Mouse (Mus musculus) limb, embryonic 14.5 days (tissue): ENCODE results near the gene Tlr9. TPM values are rescaled to one million over a fixed set of nuclear protein-coding genes. Genes with fewer than 3 reads are reported as not detected.

Experiments used
- ATAC-seq: fragments of 200-750 bp; cut with Nextera tagmentation; 2 replicates; pipeline ENCODE4 v1.8.0; 2017; ENCODE audit warnings: low read depth, moderate number of reproducible peaks, moderate TSS enrichment; ENCODE audit not compliant: low FRiP score
- DNase-seq: peaks from one replicate; pipeline ENCODE4 v3.0.0-alpha.2; 2015; ENCODE audit warnings: low spot score
- H3K27ac ChIP-seq: fragments of 300-500 bp; sonication (generic); replicated peaks from 2 replicates; pipeline ENCODE4 v1.5.1; 2014; ENCODE audit warnings: low read depth, mild to moderate bottlenecking, low read length, moderate library complexity, mixed read lengths
- H3K27me3 ChIP-seq: fragments of 300-500 bp; sonication (generic); 2 replicates; pipeline ENCODE4 v1.6.1; 2014; ENCODE audit warnings: low read length, mixed read lengths; ENCODE audit not compliant: control insufficient read depth, insufficient read depth
- H3K36me3 ChIP-seq: fragments of 300-500 bp; sonication (generic); 2 replicates; pipeline ENCODE4 v1.6.1; 2014; ENCODE audit warnings: mild to moderate bottlenecking, low read length, moderate library complexity, mixed read lengths; ENCODE audit not compliant: control insufficient read depth, insufficient read depth
- H3K4me1 ChIP-seq: fragments of 300-500 bp; sonication (generic); 2 replicates; pipeline ENCODE4 v1.6.1; 2014; ENCODE audit warnings: antibody characterized with exemption, low read length, mixed read lengths; ENCODE audit not compliant: control insufficient read depth, insufficient read depth
- H3K4me2 ChIP-seq: fragments of 300-500 bp; sonication (generic); replicated peaks from 2 replicates; pipeline ENCODE4 v1.6.1; 2014; ENCODE audit warnings: low read depth, mild to moderate bottlenecking, low read length, moderate library complexity; ENCODE audit not compliant: severe bottlenecking
- H3K4me3 ChIP-seq: fragments of 300-500 bp; sonication (generic); replicated peaks from 2 replicates; pipeline ENCODE4 v1.5.1; 2014; ENCODE audit warnings: low read length
- H3K9ac ChIP-seq: fragments of 300-500 bp; sonication (generic); 2 replicates; pipeline ENCODE4 v1.6.1; 2014; ENCODE audit warnings: mild to moderate bottlenecking, low read depth, low read length, moderate library complexity; ENCODE audit not compliant: severe bottlenecking
- H3K9me3 ChIP-seq: fragments of 300-500 bp; sonication (generic); 2 replicates; pipeline ENCODE4 v1.6.1; 2016; ENCODE audit warnings: low read length; ENCODE audit not compliant: control insufficient read depth
- POLR2A ChIP-seq: fragments of 200-500 bp; IDR thresholded peaks from 2 replicates; pipeline ENCODE4 v1.8.0; 2012; ENCODE audit warnings: inconsistent platforms, mild to moderate bottlenecking, moderate library complexity, borderline replicate concordance; ENCODE audit not compliant: insufficient read depth, insufficient read length; ENCODE audit errors: extremely low read depth
- WGBS: fragments of 180-500 bp; shearing (Covaris S2); extraction: QIAGEN DNeasy Blood & Tissue Kit; methylation state at CpG from one replicate; pipeline ENCODE4 v1.1.7; 2014; 5-methylcytosine and 5-hydroxymethylcytosine counted together
- polyA plus RNA-seq, 2 experiments: library from polyadenylated mRNA; depleted of rRNA in 1 of 2; stranded (reverse) in 1 of 2; unstranded in 1 of 2; fragments of >200 nt; fragmentation: Nextera tagmentation in 1 of 2; extraction: Ambion mirVana in 1 of 2; gene quantifications; 2 replicates each; pipeline versions ENCODE4 v1.2.1 to v1.2.3; 2012 to 2014

Gene Tlr9
- polyA plus RNA-seq, 2 experiments = 0.08 to 0.99 TPM

GRCm38 (mm10) chr9:106192998-106193397 lies 29.4 kb upstream of the Tlr9 start:
- H3K27me3 ChIP-seq = no peaks in the 10 kb centered on the region
- DNase-seq (no peak), ATAC-seq (no peak)
- 85% methylated on average over 1 of the region's 1 CpGs for WGBS
- H3K4me1 ChIP-seq = peaks cover 8% of the 10 kb centered on the region
- H3K9me3 ChIP-seq = no peaks in the 10 kb centered on the region
- H3K4me3 ChIP-seq = no peak overlapping the region
- peaks cover 80% of the 10 kb centered on the region for H3K36me3 ChIP-seq
- no peak overlapping the region for H3K4me2 ChIP-seq
- H3K9ac ChIP-seq = no peak overlapping the region
- no peak for TF ChIP-seq POLR2A
- H3K27ac ChIP-seq = no peak overlapping the region

DNA sequence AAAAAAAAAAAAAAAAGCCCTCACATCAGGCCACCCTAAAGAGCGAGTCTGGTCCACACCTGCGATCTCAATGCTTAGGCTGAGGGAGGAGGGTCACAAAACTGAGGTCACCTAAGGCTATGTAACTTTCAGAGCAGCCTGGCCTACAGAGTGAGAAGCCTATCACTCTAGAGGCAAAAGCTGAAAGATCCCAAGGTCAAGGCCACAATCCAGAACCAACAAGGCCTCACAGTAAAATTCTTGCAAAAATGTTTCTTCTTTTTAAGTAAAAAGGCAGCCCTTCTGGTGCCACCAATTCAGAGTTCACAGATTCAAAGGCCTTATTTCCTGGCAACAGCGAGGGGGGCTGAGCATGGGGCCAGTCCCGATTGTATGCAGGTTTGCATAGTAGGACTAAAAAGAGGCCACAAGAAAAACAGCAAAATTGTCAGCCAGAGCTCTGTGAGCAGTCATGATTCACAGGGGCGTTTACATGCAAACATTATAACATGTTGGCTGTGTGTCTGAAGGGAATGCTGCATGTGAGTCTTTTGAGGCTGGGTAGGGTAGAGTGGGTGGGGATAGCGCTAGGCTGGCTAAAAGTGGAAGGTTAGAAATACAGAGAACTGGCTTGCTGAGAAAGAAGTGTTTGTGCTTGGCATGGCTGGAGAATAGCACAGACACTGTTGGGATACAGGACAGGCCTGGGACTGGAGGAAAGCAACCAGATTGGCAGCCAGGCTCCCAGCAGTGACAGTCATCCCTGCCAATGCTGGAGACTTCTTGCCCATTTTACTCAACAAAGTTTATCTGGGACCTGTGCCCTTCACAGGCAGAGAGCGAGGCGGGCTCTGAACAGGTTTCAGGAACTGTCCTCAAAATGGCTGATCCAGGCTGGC lies 28.2 kb upstream of the Tlr9 start:
- H3K9me3 ChIP-seq = no peaks in the 10 kb centered on the region
- H3K9ac ChIP-seq = no peak overlapping the region
- H3K4me3 ChIP-seq = no peak overlapping the region
- no peak for DNase-seq
- H3K4me1 ChIP-seq = peaks cover 8% of the 10 kb centered on the region
- no peak overlapping the region for H3K27ac ChIP-seq
- H3K4me2 ChIP-seq = no peak overlapping the region
- H3K36me3 ChIP-seq = peaks cover 68% of the 10 kb centered on the region
- no peaks in the 10 kb centered on the region for H3K27me3 ChIP-seq
- no peak for ATAC-seq
- TF ChIP-seq POLR2A = no peak
- WGBS = 92% methylated on average over 8 of the region's 8 CpGs

DNA sequence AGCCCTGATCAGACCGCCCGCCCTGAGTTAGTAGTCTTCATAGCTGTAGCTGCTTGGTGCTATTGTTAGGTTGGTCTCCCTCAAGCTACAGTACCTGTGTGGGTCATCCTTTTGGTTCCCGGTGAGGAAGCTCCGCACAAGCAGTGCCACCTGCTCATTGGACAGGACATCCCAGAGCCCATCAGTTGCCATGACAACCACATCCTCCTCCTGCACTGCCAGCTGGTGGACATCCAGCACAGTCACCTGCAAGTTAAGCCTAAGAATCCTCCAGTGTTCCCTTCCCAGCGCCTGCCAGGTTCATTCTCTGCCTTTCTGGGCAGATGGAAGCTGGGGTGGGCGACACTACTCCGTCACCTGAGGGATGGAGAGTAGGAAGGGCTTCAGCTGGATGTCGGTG lies 26.7 kb upstream of the Tlr9 start:
- no peaks in the 10 kb centered on the region for H3K9me3 ChIP-seq
- ATAC-seq = no peak
- peaks cover 13% of the 10 kb centered on the region for H3K4me1 ChIP-seq
- H3K27me3 ChIP-seq = no peaks in the 10 kb centered on the region
- TF ChIP-seq POLR2A = no peak
- no peak overlapping the region for H3K4me2 ChIP-seq
- H3K9ac ChIP-seq = no peak overlapping the region
- 90% methylated on average over 8 of the region's 8 CpGs for WGBS
- no peak for DNase-seq
- peaks cover 53% of the 10 kb centered on the region for H3K36me3 ChIP-seq
- H3K27ac ChIP-seq = no peak overlapping the region
- H3K4me3 ChIP-seq = no peak overlapping the region

- no peak overlapping the region for H3K9ac ChIP-seq
- no peak overlapping the region for H3K4me2 ChIP-seq
Observed at GRCm38 (mm10) chr9:106197081-106197713, 25.2 kb upstream of the Tlr9 start.

GRCm38 (mm10) chr9:106197732-106198131 lies 24.7 kb upstream of the Tlr9 start:
- peaks cover 32% of the 10 kb centered on the region for H3K36me3 ChIP-seq
- no peak overlapping the region for H3K4me3 ChIP-seq

More at GRCm38 (mm10) chr9:106197081-106197713, 25.2 kb upstream of the Tlr9 start:
- ATAC-seq (no peak), DNase-seq (no peak)
- Histone ChIP-seq H3K4me3 (no peak overlapping the region), H3K4me1 (peaks cover 15% of the 10 kb centered on the region), H3K27me3 (no peaks in the 10 kb centered on the region), H3K27ac (no peak overlapping the region), H3K36me3 (peaks cover 38% of the 10 kb centered on the region), H3K9me3 (no peaks in the 10 kb centered on the region)
- TF ChIP-seq POLR2A = no peak
- WGBS = 67% methylated on average over 3 of the region's 3 CpGs

More at GRCm38 (mm10) chr9:106197732-106198131, 24.7 kb upstream of the Tlr9 start:
- Histone ChIP-seq H3K27ac (no peak overlapping the region), H3K27me3 (no peaks in the 10 kb centered on the region), H3K9me3 (no peaks in the 10 kb centered on the region), H3K4me1 (peaks cover 17% of the 10 kb centered on the region), H3K4me2 (peak overlapping the region; percentile 56; the same call in 1 of the 2 replicates), H3K9ac (no peak overlapping the region)
- DNase-seq (no peak), ATAC-seq (no peak)
- TF ChIP-seq POLR2A = no peak
- WGBS = 86% methylated on average over 9 of the region's 9 CpGs
